Mouse (Mus musculus) small intestine, adult 10 weeks (tissue): ENCODE results near the gene Gm45716. TPM values are rescaled to one million over a fixed set of nuclear protein-coding genes. Genes with fewer than 3 reads are reported as not detected.

Source experiments
- polyA plus RNA-seq: library from polyadenylated mRNA; stranded (reverse); fragments of 350-450 nt; fragmentation: Illumina TruSeq; extraction: RNeasy Lipid Tissue Mini Kit (QIAGEN cat#74804); gene quantifications from one replicate; pipeline ENCODE4 v1.2.3, GENCODE M21; 2014; ENCODE audit warnings: low replicate concordance

Gene Gm45716
- 23.6 TPM for polyA plus RNA-seq

GRCm38 (mm10) chr11:90187441-90187840, at the start of gene Gm45716:
Gene Gm45716 (plus strand): TSS chr11:90187683.

GRCm38 (mm10) chr11:90249025-90249650, 61.7 kb downstream of the Gm45716 start, which contains the start of gene Mmd:
Gene Mmd (plus strand): TSS chr11:90249456.

Other genes starting within 250 kb of the Gm45716 start
- gene Pctp, start 184.8 kb upstream of the Gm45716 start, polyA plus RNA-seq, result 8.2 TPM
- gene Tmem100, start 157.3 kb upstream of the Gm45716 start, polyA plus RNA-seq, result 5.3 TPM
- 97.5 TPM for gene Mmd, start 61.8 kb downstream of the Gm45716 start, polyA plus RNA-seq
- 7.1 TPM for gene Hlf, start 203.2 kb downstream of the Gm45716 start, polyA plus RNA-seq